Mouse (Mus musculus) lung, embryonic 15.5 days (tissue): ENCODE results near the gene Tjp3. TPM values are rescaled to one million over a fixed set of nuclear protein-coding genes. Genes with fewer than 3 reads are reported as not detected.
A peak's percentile ranks its signal among the peaks of the same experiment; 100 is the strongest.

Experiments
- ATAC-seq: fragments of 200-750 bp; cut with Nextera tagmentation; 2 replicates; pipeline ENCODE4 v1.8.0; 2017; ENCODE audit warnings: moderate number of reproducible peaks, borderline replicate concordance; ENCODE audit not compliant: low FRiP score, low TSS enrichment; ENCODE audit errors: extremely low read depth
- H3K27ac ChIP-seq: fragments of 300-500 bp; sonication (generic); 2 replicates; pipeline ENCODE4 v1.5.1; 2015; ENCODE audit warnings: moderate library complexity, mild to moderate bottlenecking, inconsistent platforms
- H3K27me3 ChIP-seq: fragments of 300-500 bp; sonication (generic); 2 replicates; pipeline ENCODE4 v1.6.1; 2015; ENCODE audit warnings: inconsistent platforms
- H3K36me3 ChIP-seq: fragments of 300-500 bp; sonication (generic); 2 replicates; pipeline ENCODE4 v1.6.1; 2015; ENCODE audit warnings: inconsistent platforms
- H3K4me1 ChIP-seq: fragments of 300-500 bp; sonication (generic); 2 replicates; pipeline ENCODE4 v1.6.1; 2015; ENCODE audit warnings: inconsistent platforms
- H3K4me2 ChIP-seq: fragments of 300-500 bp; sonication (generic); 2 replicates; pipeline ENCODE4 v1.6.1; 2015; ENCODE audit warnings: inconsistent platforms, mild to moderate bottlenecking, moderate library complexity
- H3K4me3 ChIP-seq: fragments of 300-500 bp; sonication (generic); 2 replicates; pipeline ENCODE4 v1.5.1; 2015; ENCODE audit warnings: mild to moderate bottlenecking, inconsistent platforms
- H3K9ac ChIP-seq: fragments of 300-500 bp; sonication (generic); 2 replicates; pipeline ENCODE4 v1.6.1; 2015; ENCODE audit warnings: inconsistent platforms
- H3K9me3 ChIP-seq: fragments of 300-500 bp; sonication (generic); 2 replicates; pipeline ENCODE4 v1.6.1; 2016; ENCODE audit warnings: inconsistent platforms
- WGBS: fragments of 180-500 bp; shearing (Covaris S2); methylation state at CpG from one replicate; pipeline ENCODE4 v1.1.7; 2015; 5-methylcytosine and 5-hydroxymethylcytosine counted together
- polyA plus RNA-seq: library from polyadenylated mRNA; unstranded; fragments of >200 nt; fragmentation: Nextera tagmentation; extraction: Ambion mirVana; gene quantifications from 2 replicates; pipeline ENCODE4 v1.2.1, GENCODE M21; 2015

The Tjp3 gene
- polyA plus RNA-seq, 1 experiment from 2014 or later = 28.8 TPM

DNA sequence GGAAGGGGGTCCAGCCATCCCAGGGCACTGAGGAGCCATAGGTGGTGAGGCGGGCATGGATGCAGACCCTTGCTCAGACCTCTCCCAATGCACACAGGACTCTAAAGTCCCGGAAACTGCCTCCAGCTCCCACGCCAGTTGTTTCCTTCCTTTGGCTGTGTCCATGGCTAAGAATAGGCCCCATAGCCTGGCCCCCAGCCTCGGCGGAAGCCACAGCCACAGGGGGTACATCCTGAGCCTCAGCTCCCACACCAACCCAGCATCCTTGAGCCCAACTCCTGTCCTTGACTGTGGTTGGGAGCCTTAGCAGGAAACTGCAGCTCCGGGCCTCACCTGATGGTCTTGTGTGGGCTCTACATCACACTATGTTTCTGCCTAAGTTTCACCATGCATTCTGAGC is 35.5 kb upstream of the Tjp3 start:
- no peak overlapping the region for H3K9ac ChIP-seq
- ATAC-seq = no peak
- H3K4me1 ChIP-seq = peaks cover 49% of the 10 kb centered on the region
- no peaks in the 10 kb centered on the region for H3K9me3 ChIP-seq
- H3K27ac ChIP-seq = peak overlapping the region; percentile 93
- 0 out of 2 replicates have a peak overlapping the region, but pooled peaks have one; percentile 7 for H3K4me2 ChIP-seq
- 69% methylated on average over 6 of the region's 6 CpGs for WGBS
- H3K27me3 ChIP-seq = no peaks in the 10 kb centered on the region
- H3K4me3 ChIP-seq = no peak overlapping the region
- peaks cover 56% of the 10 kb centered on the region for H3K36me3 ChIP-seq

- ATAC-seq = no peak
- Histone ChIP-seq H3K4me3 (no peak overlapping the region), H3K4me1 (peaks cover 45% of the 10 kb centered on the region), H3K27me3 (no peaks in the 10 kb centered on the region), H3K4me2 (no peak overlapping the region), H3K9ac (no peak overlapping the region), H3K27ac (no peak overlapping the region), H3K36me3 (peaks cover 56% of the 10 kb centered on the region), H3K9me3 (no peaks in the 10 kb centered on the region)
- WGBS = 86% methylated on average over 18 of the region's 18 CpGs
Measured at GRCm38 (mm10) chr10:81325781-81326180, 34.4 kb upstream of the Tjp3 start.

DNA sequence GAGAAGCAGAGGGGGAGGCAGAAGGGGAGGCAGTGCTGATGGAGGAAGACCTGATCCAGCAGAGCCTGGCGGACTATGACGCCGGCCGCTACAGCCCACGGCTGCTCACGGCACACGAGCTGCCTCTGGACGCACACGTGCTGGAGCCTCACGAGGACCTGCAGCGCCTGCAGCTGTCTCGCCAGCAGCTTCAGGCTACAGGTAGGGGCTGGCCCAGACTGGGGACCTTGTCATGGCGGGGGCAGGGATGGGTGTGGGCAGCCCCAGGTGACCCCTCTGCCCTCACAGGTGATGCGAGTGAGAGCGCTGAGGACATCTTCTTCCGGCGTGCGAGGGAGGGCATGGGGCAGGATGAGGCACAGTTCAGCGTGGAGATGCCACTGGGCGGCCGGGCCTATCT is 33.8 kb upstream of the Tjp3 start:
- Histone ChIP-seq H3K4me1 (peaks cover 39% of the 10 kb centered on the region), H3K27ac (no peak overlapping the region)
- WGBS = 93% methylated on average over 21 of the region's 21 CpGs

DNA sequence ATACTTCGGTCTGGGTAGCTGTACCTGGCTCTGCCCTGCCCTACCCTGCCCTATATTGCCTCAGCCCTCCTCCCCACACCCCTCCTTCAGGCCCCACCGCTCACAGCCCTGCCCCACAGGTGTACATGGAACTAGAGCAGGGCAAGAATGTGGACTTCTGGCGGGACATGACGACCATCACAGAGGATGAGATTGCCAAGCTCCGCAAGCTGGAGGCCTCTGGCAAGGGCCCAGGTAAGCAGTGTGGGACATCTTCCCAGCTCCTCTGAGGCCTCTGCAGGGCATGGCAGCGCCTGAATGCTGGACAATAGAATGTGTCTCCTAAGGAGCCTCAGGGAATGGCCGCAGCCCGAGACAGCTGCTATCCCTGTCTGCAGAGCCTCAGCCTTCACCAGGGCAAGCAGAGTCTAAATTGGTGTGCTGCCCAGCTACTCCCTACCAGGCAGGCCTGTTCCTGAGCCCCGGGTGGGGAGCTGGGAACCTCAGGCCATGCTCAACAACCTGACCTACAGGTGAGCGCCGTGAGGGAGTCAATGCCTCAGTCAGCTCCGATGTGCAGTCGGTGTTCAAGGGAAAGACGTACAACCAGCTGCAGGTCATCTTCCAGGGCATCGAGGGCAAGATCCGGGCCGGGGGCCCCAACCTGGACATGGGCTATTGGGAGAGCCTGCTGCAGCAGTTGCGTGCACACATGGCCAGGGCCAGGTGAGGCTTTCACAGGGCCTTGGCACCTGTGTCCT is 32.6 kb upstream of the Tjp3 start:
- no peaks in the 10 kb centered on the region for H3K9me3 ChIP-seq
- H3K27me3 ChIP-seq = no peaks in the 10 kb centered on the region
- 90% methylated on average over 18 of the region's 18 CpGs for WGBS
- H3K4me3 ChIP-seq = no peak overlapping the region
- peaks cover 56% of the 10 kb centered on the region for H3K36me3 ChIP-seq
- H3K9ac ChIP-seq = no peak overlapping the region
- no peak overlapping the region for H3K4me2 ChIP-seq
- no peak overlapping the region for H3K27ac ChIP-seq
- ATAC-seq = no peak
- peaks cover 38% of the 10 kb centered on the region for H3K4me1 ChIP-seq

More for the DNA sequence above, 33.8 kb upstream of the Tjp3 start:
- Histone ChIP-seq H3K4me3 (no peak overlapping the region), H3K27me3 (no peaks in the 10 kb centered on the region), H3K36me3 (peaks cover 56% of the 10 kb centered on the region), H3K4me2 (no peak overlapping the region), H3K9me3 (no peaks in the 10 kb centered on the region), H3K9ac (no peak overlapping the region)
- ATAC-seq = no peak

DNA sequence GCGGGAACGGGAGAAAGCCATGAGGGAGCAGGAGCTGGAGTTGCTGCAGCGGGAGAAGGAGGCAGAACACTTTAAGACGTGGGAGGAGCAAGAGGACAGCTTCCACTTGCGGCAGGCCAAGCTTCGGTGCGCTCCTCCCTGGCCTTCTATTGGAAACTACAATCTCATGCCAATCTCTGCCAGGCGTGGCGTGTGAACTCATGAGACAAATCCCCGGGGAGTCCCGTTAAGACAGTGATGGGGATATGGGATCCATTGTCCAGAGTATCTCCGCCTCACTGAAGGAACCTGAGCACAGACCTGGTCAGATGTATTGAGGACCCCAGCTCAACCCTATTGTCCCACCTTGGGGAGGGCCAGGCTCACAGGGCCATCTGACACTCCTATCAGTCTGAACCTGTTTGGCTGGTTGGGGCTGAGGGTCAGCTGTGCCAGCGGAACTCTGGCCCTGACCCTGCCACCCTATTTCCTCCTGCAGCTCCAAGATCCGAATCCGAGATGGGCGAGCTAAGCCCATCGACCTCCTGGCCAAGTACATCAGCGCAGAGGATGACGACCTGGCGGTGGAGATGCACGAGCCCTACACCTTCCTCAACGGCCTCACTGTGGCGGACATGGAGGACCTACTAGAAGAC is 31.9 kb upstream of the Tjp3 start:
- no peak overlapping the region for H3K9ac ChIP-seq
- no peak overlapping the region for H3K4me2 ChIP-seq
- ATAC-seq = no peak
- no peak overlapping the region for H3K4me3 ChIP-seq
- no peak overlapping the region for H3K27ac ChIP-seq
- H3K9me3 ChIP-seq = no peaks in the 10 kb centered on the region
- H3K27me3 ChIP-seq = no peaks in the 10 kb centered on the region
- H3K36me3 ChIP-seq = peaks cover 56% of the 10 kb centered on the region
- WGBS = 92% methylated on average over 23 of the region's 23 CpGs
- H3K4me1 ChIP-seq = peaks cover 38% of the 10 kb centered on the region

GRCm38 (mm10) chr10:81322444-81322843 is 31.1 kb upstream of the Tjp3 start:
- H3K36me3 ChIP-seq = peaks cover 59% of the 10 kb centered on the region
- peak overlapping the region; percentile 88; the same call in 1 of the 2 replicates for H3K9ac ChIP-seq
- 87% methylated on average over 27 of the region's 27 CpGs for WGBS
- no peaks in the 10 kb centered on the region for H3K27me3 ChIP-seq
- H3K4me3 ChIP-seq = no peak overlapping the region; the same call in 1 of the 2 replicates
- H3K9me3 ChIP-seq = no peaks in the 10 kb centered on the region
- peaks cover 38% of the 10 kb centered on the region for H3K4me1 ChIP-seq
- H3K4me2 ChIP-seq = peak overlapping the region; percentile 76
- H3K27ac ChIP-seq = no peak overlapping the region
- ATAC-seq = no peak

GRCm38 (mm10) chr10:81321436-81321835 is 30.1 kb upstream of the Tjp3 start:
- Histone ChIP-seq H3K27ac (peak overlapping the region; percentile 88), H3K4me2 (peak overlapping the region; percentile 76), H3K4me1 (peaks cover 48% of the 10 kb centered on the region), H3K27me3 (no peaks in the 10 kb centered on the region), H3K4me3 (peak overlapping the region; percentile 94), H3K36me3 (peaks cover 49% of the 10 kb centered on the region), H3K9ac (peak overlapping the region; percentile 88), H3K9me3 (no peaks in the 10 kb centered on the region)
- 2% methylated on average over 20 of the region's 20 CpGs for WGBS
- no peak for ATAC-seq

DNA sequence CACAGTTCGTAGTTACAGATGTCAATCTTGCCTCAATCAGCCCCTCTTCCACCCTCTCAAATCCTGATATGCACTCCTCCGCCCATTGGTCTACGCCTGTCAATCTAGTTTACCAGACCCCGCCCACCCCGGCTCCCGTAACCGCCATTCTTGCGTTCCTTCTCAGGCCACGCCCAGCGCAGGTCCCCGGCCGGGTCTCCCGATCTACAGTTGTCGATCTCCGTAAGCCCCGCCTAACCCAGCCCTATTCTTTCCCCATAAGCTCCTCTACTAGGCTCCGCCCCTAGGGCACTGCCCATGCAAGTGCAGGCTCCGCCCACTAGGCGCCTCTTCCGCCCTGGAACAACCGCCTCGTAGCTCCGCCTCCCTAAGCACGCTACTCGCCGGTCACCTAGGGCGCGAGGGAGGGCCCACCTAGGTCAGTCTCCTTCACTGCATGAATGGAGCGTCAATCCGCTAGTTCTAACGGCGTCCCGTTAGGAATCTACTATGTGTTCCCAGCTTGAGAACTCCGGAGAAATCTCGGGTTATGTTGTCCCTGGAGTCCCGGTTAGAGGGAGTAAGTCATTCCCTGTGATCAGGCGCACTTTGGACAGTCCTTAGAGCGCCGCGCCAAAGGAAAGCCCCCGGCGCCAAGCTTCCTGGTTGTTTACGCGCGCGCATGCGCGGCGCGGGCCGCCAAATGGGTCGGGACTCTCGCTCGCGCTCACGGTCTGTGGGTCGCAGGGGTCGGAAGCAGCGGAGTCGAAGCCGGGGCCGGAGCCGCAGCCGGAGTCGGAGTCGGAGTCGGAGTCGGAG is 29.4 kb upstream of the Tjp3 start, which contains the start of gene Cactin:
Gene Cactin (plus strand): TSS at position 554 of the 798 bp plus-strand sequence.
- Histone ChIP-seq H3K4me2 (peak within 1 kb of the TSS; percentile 76), H3K36me3 (peaks cover 47% of the 10 kb centered on the region), H3K9me3 (no peaks in the 10 kb centered on the region), H3K4me1 (peaks cover 52% of the 10 kb centered on the region), H3K4me3 (peak within 1 kb of the TSS; percentile 94), H3K27me3 (no peaks in the 10 kb centered on the region), H3K9ac (peak within 1 kb of the TSS; percentile 88), H3K27ac (peak within 1 kb of the TSS; percentile 89)
- peak; percentile 93 for ATAC-seq
- WGBS = under 1% methylated on average over 68 of the region's 68 CpGs

DNA sequence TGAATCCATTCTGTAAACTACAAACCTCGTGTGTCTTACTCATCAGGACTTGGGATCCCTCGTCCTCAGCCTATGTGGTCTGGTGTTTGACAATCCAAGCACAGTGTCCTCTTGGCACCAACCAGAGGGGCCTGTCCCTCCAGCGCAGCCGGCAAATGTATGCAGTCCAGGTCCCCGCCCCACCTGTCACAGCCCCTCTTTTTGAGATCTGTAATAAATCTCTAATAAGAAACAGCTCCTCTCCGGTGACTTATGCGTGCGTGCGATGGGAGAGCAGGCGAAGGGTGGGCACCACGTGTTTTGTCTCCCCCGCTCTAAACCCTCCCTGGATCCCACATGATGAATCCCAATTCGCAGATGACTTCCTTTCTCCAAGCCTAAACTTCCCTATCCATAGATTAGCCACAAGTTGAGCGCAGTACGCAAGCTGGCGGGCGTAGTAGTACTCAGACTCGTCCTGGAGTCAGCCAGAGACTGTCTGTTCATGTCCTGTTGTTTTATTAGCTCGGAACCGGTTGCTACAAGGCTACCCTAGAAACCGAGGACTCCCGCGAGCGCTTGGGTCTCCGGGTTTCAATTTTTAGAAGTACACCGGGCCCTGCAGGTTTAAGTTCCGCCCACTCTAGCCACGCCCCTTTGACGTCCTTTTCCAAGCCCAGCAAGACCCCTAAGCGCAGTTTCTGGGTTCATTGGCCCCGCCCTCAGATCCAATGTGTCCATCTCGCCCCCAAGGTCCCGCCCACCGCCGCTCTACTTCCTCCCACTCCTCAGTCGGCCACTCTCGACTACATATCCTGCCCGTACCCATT is 28.6 kb upstream of the Tjp3 start:
- peaks cover 47% of the 10 kb centered on the region for H3K36me3 ChIP-seq
- 1% methylated on average over 38 of the region's 38 CpGs for WGBS
- no peaks in the 10 kb centered on the region for H3K9me3 ChIP-seq
- H3K27me3 ChIP-seq = no peaks in the 10 kb centered on the region
- ATAC-seq = no peak; the same call in 1 of the 2 replicates
- H3K4me1 ChIP-seq = peaks cover 52% of the 10 kb centered on the region
- peak overlapping the region; percentile 89 for H3K27ac ChIP-seq
- H3K4me2 ChIP-seq = peak overlapping the region; percentile 64
- peak overlapping the region; percentile 39 for H3K9ac ChIP-seq
- peak overlapping the region; percentile 94 for H3K4me3 ChIP-seq

DNA sequence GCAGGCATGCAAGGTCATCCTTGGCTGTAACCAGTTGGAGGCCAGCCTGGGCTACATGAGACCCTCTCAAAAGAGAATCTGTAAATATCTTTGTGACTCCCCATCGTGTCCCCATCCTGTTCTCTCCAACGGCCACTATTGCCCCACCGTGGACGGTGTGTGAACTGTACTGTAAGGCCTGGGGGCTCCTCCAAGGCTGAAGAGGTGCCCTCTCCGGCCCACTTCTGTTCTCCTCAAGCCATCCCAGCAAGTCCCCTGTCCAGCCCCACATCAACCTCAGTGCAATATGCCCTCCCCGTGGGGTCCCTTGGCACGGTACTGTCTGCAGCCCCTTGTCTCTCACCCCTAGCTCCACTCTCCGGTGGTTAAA is 27.9 kb upstream of the Tjp3 start:
- no peak for ATAC-seq
- Histone ChIP-seq H3K4me3 (peak overlapping the region; percentile 94), H3K27me3 (no peaks in the 10 kb centered on the region), H3K9ac (peak overlapping the region; percentile 39), H3K9me3 (no peaks in the 10 kb centered on the region), H3K27ac (peak overlapping the region; percentile 89), H3K4me1 (peaks cover 52% of the 10 kb centered on the region), H3K4me2 (peak overlapping the region; percentile 64), H3K36me3 (peaks cover 46% of the 10 kb centered on the region)
- WGBS = 24% methylated on average over 8 of the region's 8 CpGs
